Mouse (Mus musculus): ENCODE measurements around the gene Creld1. TPM values are rescaled to one million over a fixed set of nuclear protein-coding genes. Genes with fewer than 3 reads are reported as not detected.

The Creld1 gene
- 5.5 TPM for polyA plus RNA-seq (2017; shearing (Covaris generic))

DNA sequence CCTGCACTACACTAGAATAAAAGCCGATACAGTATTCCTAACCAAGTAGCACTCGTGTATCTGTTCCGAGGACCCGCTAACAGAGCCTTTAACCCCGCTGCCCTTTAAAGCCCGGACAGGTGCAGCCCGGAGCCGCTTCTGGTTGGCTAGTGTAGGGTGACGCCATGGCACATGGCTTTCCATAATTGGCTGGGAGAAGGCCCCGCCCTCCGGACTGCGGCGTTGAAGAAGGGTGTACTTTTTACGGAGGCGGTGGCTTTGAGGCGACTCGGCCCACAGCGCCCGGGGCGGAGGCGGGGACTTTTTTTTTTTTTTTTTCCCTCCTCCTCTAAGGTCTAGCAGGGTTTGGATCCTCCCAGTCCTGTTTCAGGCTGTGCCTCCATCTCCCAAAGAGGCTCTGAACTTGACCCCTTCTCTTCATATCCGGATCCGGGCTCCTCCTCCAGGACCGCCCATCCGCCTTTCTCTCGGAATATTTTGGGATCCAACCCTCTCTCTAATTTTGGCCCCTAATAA, at the start of gene Creld1:
Gene Creld1, plus strand, starts transcription at position 198 of the 516 bp plus-strand sequence.

GRCm38 (mm10) chr6:113435664-113436205, 47.4 kb upstream of the Creld1 start, which contains the start of gene Cidec:
Gene Cidec, minus strand, starts transcription at chr6:113435760.

DNA sequence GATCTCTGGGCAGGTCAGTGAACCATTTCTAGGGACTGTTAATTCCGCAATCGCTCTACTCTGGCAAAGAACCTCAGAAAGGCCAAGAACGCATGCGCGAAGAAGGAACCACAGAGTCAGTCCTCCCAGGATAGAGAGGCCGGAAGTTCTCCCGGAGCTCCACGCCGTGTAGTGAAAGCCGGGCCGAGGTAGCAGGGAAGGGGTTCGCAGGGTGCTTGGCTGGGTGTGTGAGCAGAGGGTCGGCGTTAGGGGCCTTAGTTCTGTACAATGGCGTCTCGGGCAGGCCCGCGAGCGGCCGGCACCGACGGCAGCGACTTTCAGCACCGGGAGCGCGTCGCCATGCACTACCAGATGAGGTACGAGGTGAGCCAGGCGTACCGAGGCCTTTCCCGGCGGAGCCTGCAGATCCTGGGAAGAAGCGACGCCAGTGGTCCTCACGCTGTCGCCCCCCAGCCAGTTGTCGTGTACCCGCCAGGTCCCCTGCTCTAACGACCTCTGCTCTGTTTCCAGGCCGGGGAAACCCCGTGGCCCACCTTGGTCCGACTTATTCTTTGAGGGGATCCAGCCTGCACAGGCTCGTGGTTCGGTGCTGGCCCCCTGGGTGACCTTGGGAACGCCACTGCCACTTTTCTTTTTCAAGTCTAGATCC, 40.5 kb upstream of the Creld1 start, which contains the start of gene Jagn1:
Gene Jagn1, plus strand, starts transcription at position 128 of the 649 bp plus-strand sequence.

DNA sequence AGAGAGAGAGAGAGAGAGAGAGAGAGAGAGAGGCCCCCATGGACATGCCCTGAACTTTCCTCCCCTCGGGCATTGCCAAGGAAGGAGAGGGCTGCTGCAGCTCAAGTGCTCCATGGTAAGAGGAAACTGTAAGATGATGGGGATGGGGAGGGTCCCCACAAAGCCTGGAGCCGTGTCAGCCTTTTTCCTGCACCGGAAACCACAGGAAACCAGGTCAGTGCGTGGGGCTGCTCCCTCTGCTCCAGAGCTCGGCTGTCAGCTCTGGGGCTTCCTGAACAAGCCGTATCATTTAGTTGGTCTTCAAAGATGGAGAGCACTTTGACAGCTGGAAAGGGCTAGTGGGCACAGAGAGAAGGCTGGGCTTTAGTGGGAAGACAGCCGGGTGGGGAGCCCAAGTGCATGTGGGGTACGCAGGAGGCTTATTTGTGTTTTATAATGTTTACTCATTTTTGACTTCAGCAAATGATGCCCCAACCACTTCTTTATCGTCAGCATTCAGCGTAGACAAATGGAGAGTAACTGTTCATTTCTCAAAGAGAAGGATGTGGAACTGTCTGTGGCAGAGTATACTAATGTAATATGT, 25.1 kb upstream of the Creld1 start, which contains the start of gene Il17re:
Gene Il17re, plus strand, starts transcription at position 533 of the 583 bp plus-strand sequence.

DNA sequence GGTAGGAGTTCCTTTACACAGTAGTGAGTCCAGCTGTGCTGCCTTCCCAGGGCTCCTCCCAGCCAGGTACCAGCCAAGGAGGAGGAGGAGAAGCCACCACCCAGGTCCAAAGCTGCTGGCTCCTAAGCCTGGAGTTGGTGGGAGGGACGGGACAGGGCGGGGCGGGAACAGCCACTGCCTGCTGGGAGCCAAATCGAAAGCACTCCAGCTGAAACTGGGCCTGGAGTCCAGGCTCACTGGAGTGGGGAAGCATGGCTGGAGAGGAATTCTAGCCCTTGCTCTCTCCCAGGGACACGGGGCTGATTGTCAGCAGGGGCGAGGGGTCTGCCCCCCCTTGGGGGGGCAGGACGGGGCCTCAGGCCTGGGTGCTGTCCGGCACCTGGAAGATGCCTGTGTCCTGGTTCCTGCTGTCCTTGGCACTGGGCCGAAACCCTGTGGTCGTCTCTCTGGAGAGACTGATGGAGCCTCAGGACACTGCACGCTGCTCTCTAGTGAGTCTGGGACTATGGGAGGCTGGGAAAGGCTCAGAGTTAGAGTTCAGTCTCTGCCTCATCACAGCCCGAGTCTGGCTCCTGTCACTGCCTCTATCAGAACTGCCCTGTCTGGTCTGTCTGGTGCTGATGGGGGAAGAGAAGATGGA, 11.7 kb upstream of the Creld1 start, which contains the start of gene Il17rc:
Gene Il17rc, plus strand, starts transcription at position 131 of the 640 bp plus-strand sequence.

DNA sequence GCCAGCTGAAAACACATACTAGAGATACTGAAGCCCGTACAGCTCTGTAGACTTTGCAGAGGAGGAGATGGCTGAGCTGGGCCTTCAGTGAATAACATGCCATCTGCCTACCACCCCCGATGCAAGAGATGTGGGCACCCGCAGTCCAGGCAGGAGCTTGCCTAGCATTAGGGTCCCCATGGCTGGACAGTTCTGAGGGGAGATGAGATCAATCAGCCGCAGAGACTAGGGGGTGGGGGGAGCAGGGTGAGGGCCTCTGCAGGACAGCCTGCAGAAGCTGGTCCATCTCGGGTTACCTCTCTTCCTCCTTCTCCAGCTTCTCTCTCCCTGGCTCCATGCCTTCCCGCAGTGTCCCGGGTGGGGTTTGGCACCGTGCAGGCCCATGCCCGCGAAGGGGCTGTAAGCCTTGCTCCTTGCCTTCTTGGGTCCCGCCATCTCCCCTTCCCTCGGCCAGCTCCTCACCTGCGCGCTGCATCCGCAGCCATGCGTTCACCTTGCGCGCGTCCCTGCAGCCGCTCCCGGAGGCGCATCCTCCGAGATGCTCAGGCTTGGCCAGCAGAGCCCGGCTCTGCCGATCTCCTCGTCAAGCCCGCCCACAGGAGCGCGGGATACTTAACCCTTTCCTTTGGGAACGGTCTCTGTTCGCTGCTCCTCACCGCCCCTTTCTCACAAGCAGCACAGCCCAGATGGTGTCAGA, 18.4 kb downstream of the Creld1 start, which contains the start of gene Prrt3:
Gene Prrt3, minus strand, starts transcription at position 544 of the 697 bp plus-strand sequence.

DNA sequence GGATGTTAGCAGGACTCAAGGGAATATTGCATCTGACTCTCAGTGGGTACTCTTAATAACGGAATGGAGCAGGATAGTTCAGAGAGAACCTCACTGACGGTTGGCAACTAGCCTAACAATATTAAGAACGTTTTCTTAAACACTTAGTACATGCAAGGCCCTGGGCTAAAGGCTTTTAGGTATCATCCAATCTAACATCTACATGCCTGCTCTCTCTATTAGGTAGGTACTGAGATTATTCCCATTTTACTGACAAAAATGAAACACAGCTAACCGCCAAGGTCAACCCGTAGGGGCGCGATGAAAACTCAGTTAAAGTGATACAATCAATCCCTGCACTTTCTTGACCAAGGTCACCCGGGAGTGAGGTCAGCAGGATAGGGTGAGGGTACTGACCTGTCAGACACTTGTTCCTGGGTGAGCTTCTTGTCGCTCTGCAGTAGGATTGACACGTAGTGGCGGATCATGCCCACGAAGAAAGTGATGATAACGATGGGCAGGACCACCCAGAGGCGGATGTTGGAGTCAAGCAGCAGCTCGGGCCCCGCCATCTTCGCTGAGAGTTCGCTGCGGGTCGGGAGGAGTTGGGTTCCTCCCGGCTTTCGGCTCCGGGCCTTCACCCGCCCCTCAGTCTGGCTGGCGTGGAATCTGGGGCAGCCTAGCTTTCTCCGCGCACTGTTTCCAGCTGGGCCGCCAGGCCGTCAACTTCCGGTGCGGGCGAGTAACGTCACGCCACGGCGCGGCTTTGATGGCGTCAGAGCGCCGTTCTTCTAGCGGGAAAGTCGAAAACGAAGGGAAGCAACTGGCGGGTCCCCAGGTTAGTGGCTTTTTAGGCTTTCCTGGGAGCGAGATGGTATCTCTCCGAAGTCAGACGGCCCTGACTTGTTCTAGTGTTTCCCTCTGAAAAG, 48.1 kb downstream of the Creld1 start, which contains the start of the genes Emc3 and Fancd2:
Gene Emc3, minus strand, starts transcription at position 721 of the 908 bp plus-strand sequence.
Gene Fancd2, plus strand, starts transcription at position 751 of the 908 bp plus-strand sequence.

Other genes with a start within 250 kb of the Creld1 start
- gene Mtmr14, start 245.5 kb upstream of the Creld1 start, polyA plus RNA-seq (2017; shearing (Covaris generic)), result 50.4 TPM
- not detected for gene Cpne9, start 201.0 kb upstream of the Creld1 start, polyA plus RNA-seq (2017; shearing (Covaris generic))
- gene Brpf1, start 176.2 kb upstream of the Creld1 start, polyA plus RNA-seq (2017; shearing (Covaris generic)), result 50.9 TPM
- 4.6 TPM for gene Ogg1, start 156.3 kb upstream of the Creld1 start, polyA plus RNA-seq (2017; shearing (Covaris generic))
- 0.47 TPM for gene Camk1, start 139.3 kb upstream of the Creld1 start, polyA plus RNA-seq (2017; shearing (Covaris generic))
- 28.9 TPM for gene Tada3, start 105.4 kb upstream of the Creld1 start, polyA plus RNA-seq (2017; shearing (Covaris generic))
- 335 TPM for gene Arpc4, start 105.2 kb upstream of the Creld1 start, polyA plus RNA-seq (2017; shearing (Covaris generic))
- 12.0 TPM for gene Ttll3, start 94.0 kb upstream of the Creld1 start, polyA plus RNA-seq (2017; shearing (Covaris generic))
- 11.5 TPM for gene Rpusd3, start 64.0 kb upstream of the Creld1 start, polyA plus RNA-seq (2017; shearing (Covaris generic))
- not detected for gene Cidec, start 47.5 kb upstream of the Creld1 start, polyA plus RNA-seq (2017; shearing (Covaris generic))
- 18.1 TPM for gene Jagn1, start 40.7 kb upstream of the Creld1 start, polyA plus RNA-seq (2017; shearing (Covaris generic))
- 0.22 TPM for gene Il17re, start 24.8 kb upstream of the Creld1 start, polyA plus RNA-seq (2017; shearing (Covaris generic))
- gene Il17rc, start 11.9 kb upstream of the Creld1 start, polyA plus RNA-seq (2017; shearing (Covaris generic)), result not detected
- 0.19 TPM for gene Prrt3, start 18.6 kb downstream of the Creld1 start, polyA plus RNA-seq (2017; shearing (Covaris generic))
- gene Emc3, start 48.4 kb downstream of the Creld1 start, polyA plus RNA-seq (2017; shearing (Covaris generic)), result 84.2 TPM
- 1.5 TPM for gene Fancd2, start 48.4 kb downstream of the Creld1 start, polyA plus RNA-seq (2017; shearing (Covaris generic))
- not detected for gene Fancd2os, start 117.4 kb downstream of the Creld1 start, polyA plus RNA-seq (2017; shearing (Covaris generic))
- 142 TPM for gene Brk1, start 121.5 kb downstream of the Creld1 start, polyA plus RNA-seq (2017; shearing (Covaris generic))
- 28.3 TPM for gene Vhl, start 140.7 kb downstream of the Creld1 start, polyA plus RNA-seq (2017; shearing (Covaris generic))
- gene Irak2, start 155.2 kb downstream of the Creld1 start, polyA plus RNA-seq (2017; shearing (Covaris generic)), result 123 TPM
- gene Tatdn2, start 213.8 kb downstream of the Creld1 start, polyA plus RNA-seq (2017; shearing (Covaris generic)), result 26.4 TPM
- gene Ghrl, start 236.6 kb downstream of the Creld1 start, polyA plus RNA-seq (2017; shearing (Covaris generic)), result not detected

Data from effector memory CD4-positive, alpha-beta T cell, adult 5 months (primary cell).